Mouse (Mus musculus): ENCODE measurements around the gene Rpl7l1.
"Not testable (repeated sequence)": the region's sequence is repeated elsewhere in the genome, so short reads cannot be mapped to it uniquely, and the experiment has no call there.

Gene Rpl7l1

GRCm38 (mm10) chr17:46782341-46783221 lies at the start of gene Rpl7l1:
Rpl7l1 (minus strand) TSS chr17:46782672.
- peak; percentile 93 for DNase-seq (ENCODE audit: low spot score)

- DNase-seq (ENCODE audit: low spot score) = no peak
Measured at GRCm38 (mm10) chr17:46829856-46830535, 47.5 kb upstream of the Rpl7l1 start.

GRCm38 (mm10) chr17:46828935-46829334 lies 46.5 kb upstream of the Rpl7l1 start:
- peak; percentile 54 for DNase-seq (ENCODE audit: low spot score)

DNA sequence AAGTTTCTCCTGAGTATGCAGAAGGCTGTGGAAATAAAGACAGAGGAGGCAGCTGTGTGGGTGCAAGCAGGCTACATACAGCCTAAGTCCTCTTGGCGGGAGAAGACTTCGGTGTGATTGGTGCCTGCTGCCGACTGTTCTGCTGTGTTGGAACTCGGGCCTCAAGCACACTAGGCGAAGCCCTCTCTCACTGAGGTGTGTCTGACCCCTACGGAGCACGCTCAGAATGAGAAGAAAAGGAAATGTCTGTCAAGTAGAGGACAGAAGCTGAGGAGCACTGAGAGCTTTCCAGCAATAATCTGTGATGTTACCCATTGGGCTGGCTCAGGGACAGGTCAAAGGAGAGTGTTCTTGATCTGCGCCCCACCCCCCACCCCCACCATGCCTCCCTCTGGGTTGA lies 40.6 kb upstream of the Rpl7l1 start:
- DNase-seq (ENCODE audit: low spot score) = no peak

GRCm38 (mm10) chr17:46820628-46821027 lies 38.2 kb upstream of the Rpl7l1 start:
- DNase-seq (ENCODE audit: low spot score) = no peak

DNA sequence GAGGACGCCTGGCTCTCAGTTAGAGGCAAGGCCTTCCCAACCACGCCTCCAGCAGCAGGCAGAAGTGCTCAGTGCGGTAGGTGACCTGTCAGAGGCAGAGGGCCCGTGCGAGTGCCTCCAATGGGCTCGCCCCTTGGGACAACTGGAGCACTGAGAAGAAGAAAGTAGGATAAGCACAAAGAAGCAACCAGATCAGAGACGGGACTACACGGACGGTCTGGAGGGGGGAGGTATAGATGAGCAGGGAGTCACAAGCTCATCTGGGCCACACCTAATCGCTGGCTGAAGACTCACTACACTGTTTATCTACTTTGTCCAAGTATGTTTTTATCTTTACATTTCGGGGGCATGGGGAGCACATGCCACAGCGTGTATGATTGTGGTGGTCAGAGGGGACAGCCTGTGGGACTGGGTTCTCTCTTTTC lies 35.3 kb upstream of the Rpl7l1 start:
- DNase-seq (ENCODE audit: low spot score) = no peak

- no peak for DNase-seq (ENCODE audit: low spot score)
Measured at GRCm38 (mm10) chr17:46816306-46816705, 33.8 kb upstream of the Rpl7l1 start.

DNA sequence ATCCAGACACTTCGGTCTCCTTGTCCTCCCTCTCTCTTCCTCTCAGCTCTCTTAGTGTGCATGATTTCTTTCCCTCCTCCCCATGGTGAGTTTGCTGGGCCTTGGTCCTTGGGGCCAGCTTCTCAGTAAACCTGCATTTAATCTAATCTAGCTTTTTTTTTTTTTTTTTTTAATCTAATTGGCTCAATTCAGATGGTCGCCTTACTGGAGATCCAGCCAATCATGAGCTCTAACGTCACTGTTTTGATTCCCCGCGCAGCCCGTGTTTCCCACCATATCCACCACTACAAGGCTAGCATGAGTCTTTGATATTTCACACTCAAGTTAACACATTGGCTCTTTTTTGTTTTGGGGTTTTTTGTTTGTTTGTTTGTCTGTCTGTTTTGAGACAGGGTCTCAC lies 32.0 kb upstream of the Rpl7l1 start:
- no peak for DNase-seq (ENCODE audit: low spot score)

- no peak for DNase-seq (ENCODE audit: low spot score)
Measured at GRCm38 (mm10) chr17:46813637-46814036, 31.2 kb upstream of the Rpl7l1 start.

DNA sequence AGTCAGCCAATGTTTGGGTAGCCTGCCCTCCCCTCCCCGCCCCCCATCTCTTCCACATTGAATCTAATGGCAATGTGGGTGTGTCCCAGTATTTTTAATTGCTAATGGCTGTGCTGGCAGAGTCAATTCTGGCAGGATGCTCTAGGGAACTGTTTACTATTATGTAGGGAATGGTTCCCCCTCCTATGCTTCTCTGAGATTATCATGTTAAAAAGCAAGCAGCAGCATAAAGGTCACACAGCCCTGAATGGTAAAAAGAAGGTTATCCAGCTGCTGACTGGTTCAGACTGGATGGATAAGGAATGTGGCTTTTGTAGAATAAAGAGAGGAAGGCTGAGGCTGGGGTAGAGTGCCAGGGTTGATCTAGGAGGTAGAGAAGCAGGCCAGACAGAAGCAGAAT lies 30.0 kb upstream of the Rpl7l1 start:
- no peak for DNase-seq (ENCODE audit: low spot score)

GRCm38 (mm10) chr17:46810672-46811071 lies 28.2 kb upstream of the Rpl7l1 start:
- no peak for DNase-seq (ENCODE audit: low spot score)

DNA sequence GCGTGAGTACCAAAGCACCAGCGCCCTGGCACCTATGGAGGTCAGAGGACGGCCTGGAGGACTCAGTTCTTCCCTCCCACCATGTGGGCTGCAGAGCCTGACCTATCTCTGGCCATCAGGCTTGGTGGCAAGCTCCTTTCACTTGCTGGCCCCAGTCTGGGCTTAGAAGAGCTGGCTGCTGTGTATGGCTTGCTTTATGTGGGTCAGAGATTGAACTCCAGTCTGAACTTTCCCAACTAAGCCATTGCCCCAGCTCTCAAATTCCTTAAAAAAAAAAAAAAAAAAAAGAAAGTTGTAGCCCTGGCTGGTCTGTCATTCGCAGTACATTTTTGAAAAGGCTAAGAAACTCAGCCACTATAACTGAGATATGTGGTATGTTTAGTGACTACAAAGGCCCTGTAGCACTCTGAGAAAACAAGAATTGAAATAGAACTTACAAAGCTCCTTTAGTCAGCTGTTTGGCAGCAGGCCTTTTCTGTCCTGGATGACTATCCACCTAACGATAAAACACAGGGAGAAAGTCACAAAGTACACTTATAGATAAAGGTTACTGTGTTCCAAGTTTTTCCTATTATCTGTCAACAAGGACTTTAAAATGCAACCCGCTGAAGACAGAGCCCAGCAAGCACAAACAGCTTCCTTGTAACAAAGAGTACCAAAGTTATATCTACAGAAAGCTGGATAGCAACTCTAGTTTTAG lies 26.8 kb upstream of the Rpl7l1 start:
- no peak for DNase-seq (ENCODE audit: low spot score)

DNA sequence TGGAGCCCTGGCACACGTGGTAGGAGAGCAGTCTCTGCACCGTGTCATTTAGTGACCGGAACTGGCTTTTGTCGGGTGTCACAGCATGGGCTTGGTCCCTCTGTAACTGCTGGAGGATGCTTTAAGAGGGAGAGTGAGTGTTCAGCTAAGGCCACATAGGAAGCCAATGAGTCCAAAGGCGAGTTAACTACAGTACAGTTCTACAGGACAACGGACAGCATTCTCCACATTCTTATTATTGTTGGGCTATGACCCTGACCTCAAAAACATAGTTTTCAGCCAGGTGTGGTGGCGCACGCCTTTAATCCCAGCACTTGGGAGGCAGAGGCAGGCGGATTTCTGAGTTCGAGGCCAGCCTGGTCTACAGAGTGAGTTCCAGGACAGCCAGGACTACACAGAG lies 25.9 kb upstream of the Rpl7l1 start:
- no peak for DNase-seq (ENCODE audit: low spot score)

DNA sequence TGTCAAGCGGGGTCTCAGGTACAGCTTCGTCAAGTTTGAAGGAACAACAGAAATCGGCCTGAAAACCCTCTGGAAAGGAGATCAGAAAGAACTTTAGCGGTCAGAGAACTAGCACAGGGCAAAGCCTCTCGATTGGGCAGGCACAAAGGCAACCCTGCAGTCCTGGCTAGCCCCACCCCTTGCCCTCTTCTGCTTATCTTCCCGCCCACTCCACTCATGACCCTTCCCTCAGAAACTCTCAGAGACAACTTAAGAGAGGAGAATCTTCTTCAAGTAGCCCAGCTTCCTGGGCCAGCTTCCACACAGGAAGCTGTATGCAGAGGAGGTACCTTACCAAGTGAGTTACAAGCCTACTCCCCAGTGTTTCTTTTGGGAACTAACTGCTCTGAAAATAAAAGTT lies 19.3 kb upstream of the Rpl7l1 start:
- no peak for DNase-seq (ENCODE audit: low spot score)

DNA sequence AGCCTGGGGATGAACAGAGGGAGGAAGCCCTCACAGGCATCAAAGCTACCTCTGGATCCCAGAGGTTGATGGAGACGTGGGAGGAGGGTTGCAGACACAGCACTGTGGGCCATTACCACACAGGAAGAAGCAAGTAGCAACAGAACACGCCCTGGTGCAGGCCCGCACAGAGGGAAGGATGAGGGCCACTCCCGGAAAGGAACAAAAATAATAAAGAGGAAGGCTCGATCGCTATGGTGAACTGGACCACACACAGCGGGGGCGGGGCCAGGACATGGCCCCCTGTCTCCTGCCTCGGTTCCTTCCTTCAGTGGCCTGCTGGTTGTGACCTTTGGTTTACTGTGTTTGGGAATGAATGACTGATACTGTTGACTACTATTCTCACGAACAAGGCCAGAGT lies 17.2 kb upstream of the Rpl7l1 start:
- DNase-seq (ENCODE audit: low spot score) = no peak

DNA sequence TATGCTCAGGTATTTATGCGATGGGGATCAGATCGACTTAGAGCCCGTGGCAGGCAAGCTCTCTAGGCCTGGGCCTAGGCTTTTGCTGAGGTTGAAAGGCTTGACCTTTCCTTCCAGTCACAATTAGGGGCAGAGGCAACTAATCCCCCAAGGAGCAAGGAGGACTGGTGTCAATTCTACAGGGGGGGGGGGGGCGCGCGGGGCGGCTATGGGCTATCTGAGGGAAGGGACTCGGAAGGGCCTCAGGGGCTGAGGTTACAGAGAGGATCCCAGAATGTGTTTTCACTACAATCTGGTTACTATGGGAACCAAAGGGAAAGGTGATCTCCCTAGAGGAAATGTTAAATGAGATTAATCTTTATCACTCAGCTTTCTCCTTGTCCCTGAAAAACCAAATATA lies 14.9 kb upstream of the Rpl7l1 start:
- no peak for DNase-seq (ENCODE audit: low spot score)

DNA sequence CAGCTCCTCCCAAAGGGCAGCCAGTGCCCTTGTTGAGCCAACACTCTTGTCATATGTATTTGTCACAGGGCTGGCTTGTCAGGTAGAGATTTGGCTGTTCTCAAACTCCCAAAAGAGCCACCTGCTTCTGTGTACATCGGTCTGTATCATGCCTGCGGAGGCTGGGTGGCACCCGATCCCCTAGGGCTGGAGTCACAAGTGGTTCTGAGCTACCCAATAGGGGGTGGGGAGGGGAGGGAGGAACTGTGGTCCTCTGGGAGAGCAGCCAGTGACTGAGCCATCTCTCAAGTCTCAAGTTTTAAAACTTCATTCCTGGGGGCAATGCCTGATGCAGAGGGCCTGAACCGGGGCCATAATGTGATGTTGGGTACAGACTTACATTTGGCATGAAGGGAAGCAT lies 14.3 kb upstream of the Rpl7l1 start:
- DNase-seq (ENCODE audit: low spot score) = no peak

DNA sequence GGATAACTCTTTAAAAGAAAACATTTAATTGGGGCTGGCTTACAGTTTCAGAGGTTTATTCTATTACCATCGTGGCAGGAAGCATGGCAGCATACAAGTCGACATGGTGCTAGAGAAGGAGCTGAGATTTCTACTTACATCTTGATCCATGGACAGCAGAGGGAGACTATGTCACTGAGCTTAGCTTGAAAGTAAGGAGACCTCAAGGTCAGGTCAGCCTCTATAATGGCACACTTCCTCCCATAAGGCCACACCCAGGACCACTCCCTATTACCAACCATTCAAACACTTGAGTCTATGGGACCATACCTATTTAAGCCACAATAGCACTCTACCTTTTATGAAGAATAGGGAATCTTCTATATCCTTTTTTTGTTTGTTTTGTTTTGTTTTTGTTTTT lies 10.5 kb upstream of the Rpl7l1 start:
- no peak for DNase-seq (ENCODE audit: low spot score)

DNA sequence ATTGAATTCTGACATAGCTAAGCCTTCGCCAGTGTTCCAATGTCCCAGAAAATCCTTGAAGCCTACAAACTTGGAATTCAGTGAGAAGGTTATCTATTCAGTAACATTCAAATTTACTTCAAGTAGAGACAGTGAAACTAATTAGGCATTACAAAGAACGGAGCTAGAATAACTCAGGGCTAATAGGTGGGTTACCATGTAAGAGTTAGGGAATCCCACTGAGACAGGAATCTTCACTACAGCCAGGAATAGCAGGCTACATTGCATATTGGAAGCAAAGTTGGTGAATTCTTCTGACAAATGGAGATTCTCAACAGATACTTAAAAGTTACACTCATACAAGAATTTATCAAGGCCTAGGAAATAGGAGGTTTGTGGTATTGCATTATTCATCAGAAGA lies 5.5 kb upstream of the Rpl7l1 start:
- not testable (repeated sequence) for DNase-seq (ENCODE audit: low spot score)

GRCm38 (mm10) chr17:46786952-46787351 lies 4.5 kb upstream of the Rpl7l1 start:
- DNase-seq (ENCODE audit: low spot score) = no peak

DNA sequence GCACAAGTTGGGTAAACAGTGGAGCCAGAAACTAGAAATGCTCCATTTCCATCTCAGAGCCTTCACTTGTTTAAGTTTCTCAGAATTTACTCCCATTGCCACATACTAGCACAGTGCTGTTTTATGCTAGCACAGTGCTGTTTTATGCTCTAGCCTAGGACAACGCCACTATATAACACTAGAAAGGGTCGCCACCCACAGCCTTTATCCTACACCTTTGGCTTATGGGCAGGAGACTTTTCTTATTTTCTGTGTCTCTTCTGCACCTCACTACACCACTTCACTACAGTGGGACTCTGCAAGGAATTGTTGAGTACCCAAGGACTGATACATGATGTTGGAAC lies 722 bp upstream of the Rpl7l1 start:
- DNase-seq (ENCODE audit: low spot score) = no peak

GRCm38 (mm10) chr17:46781876-46782275 lies 596 bp downstream of the Rpl7l1 start:
- no peak for DNase-seq (ENCODE audit: low spot score)

- no peak for DNase-seq (ENCODE audit: low spot score)
Measured at GRCm38 (mm10) chr17:46776087-46776486, 6.4 kb downstream of the Rpl7l1 start.

Measured in T-cell, adult 2 months (primary cell).